Mouse (Mus musculus): ENCODE measurements around the gene Atxn7.
A peak's percentile ranks its signal among the peaks of the same experiment; 100 is the strongest.
"Not testable (repeated sequence)": the region's sequence is repeated elsewhere in the genome, so short reads cannot be mapped to it uniquely, and the experiment has no call there.

Gene Atxn7

GRCm38 (mm10) chr14:13988397-13988796 lies 27.2 kb downstream of the Atxn7 start:
- no peak for DNase-seq (ENCODE audit: low read depth)

GRCm38 (mm10) chr14:13990741-13991140 lies 29.5 kb downstream of the Atxn7 start:
- DNase-seq (ENCODE audit: low read depth) = no peak

GRCm38 (mm10) chr14:13995206-13996097 lies 34.2 kb downstream of the Atxn7 start:
- no peak for DNase-seq (ENCODE audit: low read depth)

GRCm38 (mm10) chr14:14002771-14003170 lies 41.5 kb downstream of the Atxn7 start:
- no peak for DNase-seq (ENCODE audit: low read depth)

- no peak for DNase-seq (ENCODE audit: low read depth)
These were observed 48.5 kb downstream of the Atxn7 start for GRCm38 (mm10) chr14:14009712-14010111.

GRCm38 (mm10) chr14:14012383-14013251 lies 51.4 kb downstream of the Atxn7 start:
- DNase-seq (ENCODE audit: low read depth) = peak; percentile 67

- DNase-seq (ENCODE audit: low read depth) = no peak
These were observed 52.0 kb downstream of the Atxn7 start for GRCm38 (mm10) chr14:14013252-14013711.

DNA sequence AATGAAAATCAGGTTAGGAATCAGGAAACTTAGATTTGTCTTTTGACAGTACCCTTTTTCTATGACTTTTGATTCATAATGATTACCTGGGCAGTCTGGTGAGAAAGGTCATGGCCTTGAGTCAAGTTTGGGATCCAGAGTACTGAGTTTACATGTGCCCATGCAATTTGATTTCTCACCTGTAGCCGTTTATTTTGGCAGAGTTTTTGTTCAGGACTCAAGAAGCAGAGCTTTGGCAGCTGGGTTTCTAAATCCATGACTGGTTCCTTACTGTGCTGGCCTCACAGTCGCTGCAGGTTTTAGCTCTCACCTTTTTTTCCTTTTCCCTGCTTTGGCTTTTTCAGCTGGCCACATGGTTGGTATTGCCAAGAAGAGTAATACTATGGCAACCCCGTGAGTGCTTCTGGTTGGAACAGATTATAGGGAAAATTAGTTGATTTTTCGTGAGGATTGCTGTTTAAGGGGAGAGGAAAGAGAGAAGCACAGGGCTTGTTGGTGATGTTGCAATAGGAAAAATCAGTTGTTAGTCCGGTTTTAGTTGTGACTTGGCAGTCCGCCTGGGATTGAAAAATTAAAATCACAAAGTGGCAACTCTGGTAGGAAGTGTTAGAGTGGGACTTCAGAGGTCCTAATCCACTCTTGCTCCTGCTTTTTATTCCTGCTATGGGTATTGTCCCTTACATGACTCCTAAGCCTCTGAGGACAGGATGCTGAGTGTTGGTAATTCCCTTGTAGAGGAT lies 53.6 kb downstream of the Atxn7 start:
- no peak for DNase-seq (ENCODE audit: low read depth)

DNA sequence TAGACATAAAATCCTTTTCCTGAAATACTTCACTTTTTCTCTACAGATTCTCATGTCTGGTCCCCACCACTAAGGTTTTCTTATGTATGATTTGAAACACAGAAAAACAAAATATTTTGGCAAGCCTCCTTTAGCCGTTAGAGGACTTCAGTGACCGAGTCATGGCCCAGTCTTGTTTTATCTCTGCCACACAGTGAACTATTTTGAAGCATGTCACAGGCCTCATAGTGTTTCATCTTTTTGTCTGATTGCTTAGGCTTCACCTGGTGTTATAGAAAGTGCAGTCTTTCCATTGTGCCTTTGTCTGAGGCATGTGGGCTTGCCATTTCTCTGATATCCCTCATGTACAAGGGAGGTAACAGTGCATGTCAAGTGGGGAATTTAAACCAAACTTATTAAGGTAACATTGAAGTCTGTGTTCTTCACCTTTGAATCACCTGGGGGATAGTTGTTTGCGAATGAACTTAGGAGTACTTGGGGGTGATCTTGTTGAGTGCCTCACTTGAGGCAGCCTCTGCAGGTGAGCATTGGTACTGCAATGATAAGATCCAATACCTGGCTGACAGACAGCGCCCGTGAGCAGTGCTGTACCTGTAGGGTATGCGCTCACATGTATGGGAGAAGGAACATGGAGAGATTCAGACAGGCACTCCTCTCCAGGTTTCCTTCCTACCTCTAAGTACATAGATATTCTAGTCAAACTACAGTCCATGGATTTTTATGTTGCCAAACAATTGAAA lies 58.1 kb downstream of the Atxn7 start:
- no peak for DNase-seq (ENCODE audit: low read depth)

DNA sequence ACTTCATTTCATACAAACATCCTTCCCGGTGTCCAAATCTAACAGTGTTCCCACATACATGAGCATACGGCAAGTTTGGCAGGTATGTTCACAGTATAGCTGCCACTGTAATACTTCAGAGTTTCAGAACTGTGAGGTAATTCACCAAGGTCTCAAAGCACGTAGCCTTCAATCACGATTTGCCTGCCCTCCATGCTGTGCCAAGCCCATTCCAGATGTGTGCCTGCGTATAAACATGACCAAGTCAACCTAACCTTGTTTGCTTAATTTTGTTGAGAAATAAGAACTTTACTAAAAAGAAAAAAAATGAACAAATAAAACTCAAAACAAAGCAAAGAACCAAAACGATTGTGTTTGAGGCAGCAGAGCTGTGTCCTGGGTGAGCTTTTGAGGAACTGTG lies 60.0 kb downstream of the Atxn7 start:
- DNase-seq (ENCODE audit: low read depth) = no peak

DNA sequence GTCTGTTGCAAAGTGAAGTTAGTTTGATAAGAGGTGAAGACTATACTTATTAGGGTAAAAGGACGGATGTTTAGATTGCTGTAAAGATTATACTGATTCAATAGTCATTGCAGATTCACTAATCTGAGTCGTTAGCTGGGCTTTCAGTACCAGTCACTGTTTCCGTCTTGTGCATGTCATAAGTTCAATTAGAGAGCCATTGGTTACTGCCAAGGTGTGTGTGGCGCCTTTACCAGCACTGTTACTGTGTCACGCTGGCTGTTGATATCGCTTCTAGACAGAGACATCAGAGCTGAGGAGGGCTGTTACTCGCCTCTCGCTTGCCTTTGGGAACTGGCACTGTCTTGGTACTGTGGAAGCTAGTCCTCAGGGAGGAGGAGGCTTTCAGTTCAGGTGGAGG lies 64.6 kb downstream of the Atxn7 start:
- DNase-seq (ENCODE audit: low read depth) = no peak

DNA sequence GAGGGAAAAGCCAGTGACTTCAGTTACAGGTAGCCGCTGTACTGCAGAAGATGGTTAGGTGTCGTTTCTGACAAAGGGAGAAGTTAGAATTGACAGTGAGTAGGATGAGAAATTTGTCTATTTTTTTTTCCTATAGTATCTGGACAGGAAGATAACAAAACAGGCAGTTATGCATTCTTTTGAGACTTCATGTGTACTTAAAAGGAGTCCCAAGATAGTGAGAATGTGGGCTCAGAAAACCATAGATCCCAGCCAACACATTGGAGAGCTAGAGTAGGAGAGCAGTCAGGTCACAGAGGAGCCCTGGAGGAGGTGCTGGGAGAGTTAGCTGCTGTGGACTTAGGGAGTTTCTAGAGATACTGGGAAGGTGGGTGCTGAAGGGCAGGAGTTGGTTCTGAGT lies 69.4 kb downstream of the Atxn7 start:
- DNase-seq (ENCODE audit: low read depth) = no peak

GRCm38 (mm10) chr14:14032842-14033241 lies 71.6 kb downstream of the Atxn7 start:
- no peak for DNase-seq (ENCODE audit: low read depth)

- no peak for DNase-seq (ENCODE audit: low read depth)
These were observed 75.1 kb downstream of the Atxn7 start for GRCm38 (mm10) chr14:14036352-14036751.

GRCm38 (mm10) chr14:14038233-14038632 lies 77.0 kb downstream of the Atxn7 start:
- DNase-seq (ENCODE audit: low read depth) = no peak

GRCm38 (mm10) chr14:14042336-14042735 lies 81.1 kb downstream of the Atxn7 start:
- DNase-seq (ENCODE audit: low read depth) = no peak

GRCm38 (mm10) chr14:14054386-14054785 lies 93.1 kb downstream of the Atxn7 start:
- DNase-seq (ENCODE audit: low read depth) = peak; percentile 24

DNA sequence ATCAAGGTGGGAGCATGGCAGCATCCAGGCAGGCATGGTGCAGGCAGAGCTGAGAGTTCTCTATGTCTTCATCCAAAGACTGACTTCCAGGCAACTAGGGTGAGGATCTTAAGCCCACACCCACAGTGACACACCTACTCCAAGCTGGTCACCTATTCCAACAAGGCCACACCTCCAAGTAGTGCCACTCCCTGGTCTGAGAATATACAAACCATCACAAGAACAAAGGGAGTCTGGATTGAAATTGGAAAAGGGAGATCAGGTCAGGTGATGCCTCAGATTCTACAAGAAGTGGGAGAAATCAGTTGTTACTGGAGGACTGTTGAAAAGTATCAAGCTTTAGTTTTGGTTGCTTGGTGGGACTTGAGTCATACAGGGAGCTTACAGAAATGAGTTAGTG lies 98.4 kb downstream of the Atxn7 start:
- not testable (repeated sequence) for DNase-seq (ENCODE audit: low read depth)

DNA sequence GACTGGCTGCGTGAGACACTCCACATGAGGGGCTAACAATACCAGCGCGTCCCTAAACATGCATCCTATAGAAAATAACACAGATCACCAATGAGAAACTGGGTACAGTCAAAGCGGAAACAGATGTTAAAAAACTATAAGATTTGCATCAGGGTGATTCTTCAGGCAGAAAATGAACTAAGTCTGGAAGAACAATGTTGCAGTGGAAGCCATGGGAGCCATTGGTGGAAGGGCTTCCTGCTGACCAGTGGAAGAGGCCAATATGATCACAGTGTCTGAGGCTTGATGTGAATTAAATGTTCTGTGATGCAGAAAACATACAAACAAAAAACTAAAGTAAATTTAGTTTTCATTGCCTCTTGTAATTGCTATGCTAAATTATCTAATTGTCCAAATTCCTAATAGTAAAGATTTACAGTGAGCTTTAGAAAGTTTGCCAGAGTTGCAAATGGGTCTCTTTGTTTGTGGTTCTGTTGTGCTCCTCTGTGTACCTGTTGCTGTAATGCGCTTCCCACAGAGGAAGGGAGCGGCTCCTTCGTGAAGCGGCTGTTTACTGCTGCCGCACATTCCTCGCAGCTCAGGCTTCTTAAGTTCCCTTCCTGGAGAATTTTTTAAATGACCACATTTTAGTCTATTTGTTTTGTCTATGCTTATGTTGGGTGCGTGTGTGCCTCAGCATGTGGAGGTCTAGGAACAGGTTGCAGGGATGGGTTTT lies 101.4 kb downstream of the Atxn7 start:
- no peak for DNase-seq (ENCODE audit: low read depth)

- DNase-seq (ENCODE audit: low read depth) = no peak
These were observed 102.1 kb downstream of the Atxn7 start for GRCm38 (mm10) chr14:14063382-14063781.
